In genomic region chr14:41033135-41034110, GRCm38 (mm10) we compare ENCODE assay signal across 9 mouse cellular contexts. TPM values are rescaled to one million over a fixed set of nuclear protein-coding genes. Genes with fewer than 3 reads are reported as not detected.
DNase-seq lines count a peak whose midpoint lies in the region; ATAC-seq and TF ChIP-seq lines count a peak whose summit lies in the region.
"Had no signal": no experiment of that assay in that cellular context is flagged by ENCODE, and none has a peak within 500 bp of the region (broad histone marks: within the 10 kb centered on the region; RNA-seq: fewer than 3 reads in every experiment).

No protein-coding gene starts in this region.

- no peaks in the 10 kb centered on the region for H3K4me1 ChIP-seq in kidney, postnatal 0 days (replicated peaks; ENCODE audit: insufficient read depth, low read length)
- peaks cover 6% of the 10 kb centered on the region for H3K4me1 ChIP-seq in liver, embryonic 13.5 days (replicated peaks)
- H3K4me1 ChIP-seq in neural tube, embryonic 11.5 days (ENCODE audit: control insufficient read depth, insufficient read depth, low read length) = no peaks in the 10 kb centered on the region
- H3K4me1 ChIP-seq in stomach, postnatal 0 days (replicated peaks; ENCODE audit: control insufficient read depth, insufficient read depth) = no peaks in the 10 kb centered on the region

- H3K27ac ChIP-seq in kidney, postnatal 0 days = no peak overlapping the region
- no peak overlapping the region for H3K27ac ChIP-seq in liver, embryonic 13.5 days
- H3K27ac ChIP-seq in neural tube, embryonic 11.5 days (ENCODE audit: low read depth, low read length) = no peak overlapping the region
- no peak overlapping the region for H3K27ac ChIP-seq in stomach, postnatal 0 days (replicated peaks)

- ATAC-seq in kidney, postnatal 0 days (replicated peaks; ENCODE audit: low FRiP score, low read depth) = no peak
- no peak for ATAC-seq in liver, embryonic 13.5 days (ENCODE audit: low read depth)
- peak; percentile 20; the same call in 1 of the 2 replicates for ATAC-seq in neural tube, embryonic 11.5 days (ENCODE audit: insufficient read depth, low FRiP score, low TSS enrichment)
- ATAC-seq in stomach, postnatal 0 days (ENCODE audit: low FRiP score, low TSS enrichment) = no peak; the same call in 1 of the 2 replicates

- WGBS in kidney, postnatal 0 days = 53% methylated on average over 13 of the region's 13 CpGs
- WGBS in liver, embryonic 13.5 days (ENCODE audit: insufficient replicate concordance) = 49% methylated on average over 13 of the region's 13 CpGs
- 58% methylated on average over 13 of the region's 13 CpGs for WGBS in neural tube, embryonic 11.5 days
- 46% methylated on average over 13 of the region's 13 CpGs for WGBS in stomach, postnatal 0 days

- H3K36me3 ChIP-seq in kidney, postnatal 0 days (ENCODE audit: insufficient read depth, low read length) = no peaks in the 10 kb centered on the region
- no peaks in the 10 kb centered on the region for H3K36me3 ChIP-seq in liver, embryonic 13.5 days
- H3K36me3 ChIP-seq in neural tube, embryonic 11.5 days (ENCODE audit: control insufficient read depth, insufficient read depth, low read length) = no peaks in the 10 kb centered on the region
- H3K36me3 ChIP-seq in stomach, postnatal 0 days (ENCODE audit: control insufficient read depth, insufficient read depth, low read length) = no peaks in the 10 kb centered on the region

- peak; percentile 85 for TF ChIP-seq CTCF in kidney, postnatal 0 days (IDR thresholded peaks at IDR 0.05; ENCODE audit: low read depth)
- TF ChIP-seq CTCF in stomach, postnatal 0 days (IDR thresholded peaks at IDR 0.05; ENCODE audit: low read depth) = peak; percentile 92

- DNase-seq in CD4-positive helper T cell, adult 2 months (ENCODE audit: low read depth, low spot score) = peak; percentile 80
- peak; percentile 85 for DNase-seq in adrenal gland, postnatal 10 days
- DNase-seq in embryo, embryonic 9.5 days (ENCODE audit: extremely low spot score) = peak; percentile 74
- peak; percentile 58 for DNase-seq in heart, adult 8-10 months (ENCODE audit: low spot score)
- DNase-seq in kidney, postnatal 0 days (ENCODE audit: low spot score) = peak; percentile 93
- peak; percentile 56 for DNase-seq in liver, embryonic 13.5 days
- peak; percentile 83 for DNase-seq in neural tube, embryonic 11.5 days (ENCODE audit: low spot score)
- peak; percentile 82 for DNase-seq in stomach, postnatal 0 days (ENCODE audit: low spot score)

- H3K27me3 ChIP-seq in kidney, postnatal 0 days (ENCODE audit: insufficient read depth, low read length) = no peaks in the 10 kb centered on the region
- no peaks in the 10 kb centered on the region for H3K27me3 ChIP-seq in liver, embryonic 13.5 days
- H3K27me3 ChIP-seq in neural tube, embryonic 11.5 days (ENCODE audit: control insufficient read depth, insufficient read depth, low read length) = no peaks in the 10 kb centered on the region
- no peaks in the 10 kb centered on the region for H3K27me3 ChIP-seq in stomach, postnatal 0 days (ENCODE audit: control insufficient read depth, insufficient read depth, low read length)

- TF ChIP-seq EP300 in stomach, postnatal 0 days (optimal IDR thresholded peaks at IDR 0.05) = no peak

- H3K9ac ChIP-seq in kidney, postnatal 0 days (ENCODE audit: low read depth, low read length) = no peak overlapping the region
- H3K9ac ChIP-seq in liver, embryonic 13.5 days = no peak overlapping the region
- H3K9ac ChIP-seq in neural tube, embryonic 11.5 days (ENCODE audit: low read length) = no peak overlapping the region
- H3K9ac ChIP-seq in stomach, postnatal 0 days (ENCODE audit: low read length) = no peak overlapping the region

- no peak overlapping the region for H3K4me3 ChIP-seq in kidney, postnatal 0 days (replicated peaks; ENCODE audit: low read depth, low read length)
- H3K4me3 ChIP-seq in liver, embryonic 13.5 days (replicated peaks) = no peak overlapping the region
- H3K4me3 ChIP-seq in neural tube, embryonic 11.5 days (ENCODE audit: low read depth, low read length) = no peak overlapping the region
- no peak overlapping the region for H3K4me3 ChIP-seq in stomach, postnatal 0 days (ENCODE audit: low read depth, low read length)
- H3K4me3 ChIP-seq: erythroblast, embryonic 14.5 days had no signal

- H3K9me3 ChIP-seq in kidney, postnatal 0 days (replicated peaks; ENCODE audit: low read length) = no peaks in the 10 kb centered on the region
- no peaks in the 10 kb centered on the region for H3K9me3 ChIP-seq in liver, embryonic 13.5 days (replicated peaks)
- H3K9me3 ChIP-seq in neural tube, embryonic 11.5 days (ENCODE audit: control insufficient read depth, low read length) = no peaks in the 10 kb centered on the region
- H3K9me3 ChIP-seq in stomach, postnatal 0 days (ENCODE audit: control insufficient read depth, low read length) = no peaks in the 10 kb centered on the region

- H3K4me2 ChIP-seq in kidney, postnatal 0 days (ENCODE audit: low read length) = no peak overlapping the region; the same call in 1 of the 2 replicates
- H3K4me2 ChIP-seq in liver, embryonic 13.5 days = no peak overlapping the region
- no peak overlapping the region for H3K4me2 ChIP-seq in neural tube, embryonic 11.5 days (ENCODE audit: low read depth)
- no peak overlapping the region for H3K4me2 ChIP-seq in stomach, postnatal 0 days (replicated peaks; ENCODE audit: low read depth)

RNA-seq across cellular contexts. Expression of gene Fam213a, which starts 19.8 kb away (rescaled TPM):
- total RNA-seq in adrenal gland, postnatal 10 days (2021) = 100 to 1,000 TPM; 230 to 232 TPM
- total RNA-seq in heart, adult 8-10 months (2022) = 10 to 100 TPM; 24.7 to 39.2 (median 28.2) TPM
- 80.5 and 94.7 TPM in 2 replicates for polyA plus RNA-seq in kidney, postnatal 0 days (2015; fragmentation: Nextera tagmentation; extraction: Ambion mirVana)
- 67.9 and 78.3 TPM in 2 replicates for polyA plus RNA-seq in liver, embryonic 13.5 days (2015; fragmentation: Nextera tagmentation; extraction: Ambion mirVana)
- 48.5 and 48.8 TPM in 2 replicates for polyA plus RNA-seq in neural tube, embryonic 11.5 days (2014; fragmentation: Nextera tagmentation; extraction: Ambion mirVana)
- 32.4 and 34.5 TPM in 2 replicates for polyA plus RNA-seq in stomach, postnatal 0 days (2015; fragmentation: Nextera tagmentation; extraction: Ambion mirVana)

RNA-seq across cellular contexts. Expression of gene Dydc2, which starts 35.6 kb away (rescaled TPM):
- total RNA-seq in adrenal gland, postnatal 10 days (2021) = not detected
- not detected for total RNA-seq in heart, adult 8-10 months (2022)
- 0.23 TPM in 1 of 2 replicates, not detected in the other for polyA plus RNA-seq in kidney, postnatal 0 days (2015; fragmentation: Nextera tagmentation; extraction: Ambion mirVana)
- polyA plus RNA-seq in liver, embryonic 13.5 days (2015; fragmentation: Nextera tagmentation; extraction: Ambion mirVana) = not detected in 2 replicates
- 0.51 and 0.58 TPM in 2 replicates for polyA plus RNA-seq in neural tube, embryonic 11.5 days (2014; fragmentation: Nextera tagmentation; extraction: Ambion mirVana)
- polyA plus RNA-seq in stomach, postnatal 0 days (2015; fragmentation: Nextera tagmentation; extraction: Ambion mirVana) = not detected in 2 replicates
- polyA plus RNA-seq: erythroblast, embryonic 14.5 days had no signal

RNA-seq across cellular contexts. Expression of gene Dydc1, which starts 39.3 kb away (rescaled TPM):
- not detected for total RNA-seq in adrenal gland, postnatal 10 days (2021)
- not detected for total RNA-seq in heart, adult 8-10 months (2022)
- polyA plus RNA-seq in kidney, postnatal 0 days (2015; fragmentation: Nextera tagmentation; extraction: Ambion mirVana) = not detected in 2 replicates
- not detected in 2 replicates for polyA plus RNA-seq in liver, embryonic 13.5 days (2015; fragmentation: Nextera tagmentation; extraction: Ambion mirVana)
- not detected in 2 replicates for polyA plus RNA-seq in neural tube, embryonic 11.5 days (2014; fragmentation: Nextera tagmentation; extraction: Ambion mirVana)
- polyA plus RNA-seq in stomach, postnatal 0 days (2015; fragmentation: Nextera tagmentation; extraction: Ambion mirVana) = not detected in 2 replicates
- polyA plus RNA-seq: erythroblast, embryonic 14.5 days had no signal
